Mouse (Mus musculus) erythroblast, embryonic 14.5 days (primary cell): Measurements from ENCODE around the gene Golga4.

Source experiments
- GATA1 ChIP-seq: IDR thresholded peaks from 2 replicates; pipeline ENCODE4 v1.6.1; 2012; ENCODE audit warnings: low read length, inconsistent platforms, mixed read lengths
- TAL1 ChIP-seq: IDR thresholded peaks from 3 replicates; pipeline ENCODE4 v1.6.1; 2012; ENCODE audit warnings: low read length, inconsistent platforms, mixed read lengths

GRCm38 (mm10) chr9:118478458-118478838 lies 27.6 kb upstream of the Golga4 start:
- TF ChIP-seq TAL1 (no peak), GATA1 (no peak)
